Mouse (Mus musculus) stomach, postnatal 0 days (tissue): ENCODE measurements at regions not wholly inside any gene's neighbourhood (a gene's known extent, or its start where the extent isn't known, plus 50 kb on each side); places are given as distances from the start of the nearest gene placed in this dataset.

Experiments used
- ATAC-seq: fragments of 200-750 bp; cut with Nextera tagmentation; 2 replicates; pipeline ENCODE4 v1.8.0; 2017; ENCODE audit not compliant: low FRiP score, low TSS enrichment
- DNase-seq: peaks from one replicate; pipeline ENCODE4 v3.0.0-alpha.2; 2016; ENCODE audit warnings: low spot score
- H3K27ac ChIP-seq: fragments of 300-500 bp; sonication (generic); replicated peaks from 2 replicates; pipeline ENCODE4 v1.5.1; 2014; ENCODE audit warnings: mild to moderate bottlenecking, control low read depth
- H3K27me3 ChIP-seq: fragments of 300-500 bp; sonication (generic); 2 replicates; pipeline ENCODE4 v1.6.1; 2014; ENCODE audit warnings: low read length; ENCODE audit not compliant: control insufficient read depth, insufficient read depth
- H3K36me3 ChIP-seq: fragments of 300-500 bp; sonication (generic); 2 replicates; pipeline ENCODE4 v1.6.1; 2014; ENCODE audit warnings: low read length, mixed read lengths; ENCODE audit not compliant: control insufficient read depth, insufficient read depth
- H3K4me1 ChIP-seq: fragments of 300-500 bp; sonication (generic); replicated peaks from 2 replicates; pipeline ENCODE4 v1.6.1; 2014; ENCODE audit warnings: antibody characterized with exemption; ENCODE audit not compliant: control insufficient read depth, insufficient read depth
- H3K4me2 ChIP-seq: fragments of 300-500 bp; sonication (generic); replicated peaks from 2 replicates; pipeline ENCODE4 v1.6.1; 2014; ENCODE audit warnings: low read depth, mild to moderate bottlenecking, control low read depth, moderate library complexity
- H3K4me3 ChIP-seq: fragments of 300-500 bp; sonication (generic); 2 replicates; pipeline ENCODE4 v1.5.1; 2014; ENCODE audit warnings: low read depth, low read length, control low read depth
- H3K9ac ChIP-seq: fragments of 300-500 bp; sonication (generic); 2 replicates; pipeline ENCODE4 v1.6.1; 2014; ENCODE audit warnings: mild to moderate bottlenecking, low read length, control low read depth, mixed read lengths
- H3K9me3 ChIP-seq: fragments of 300-500 bp; sonication (generic); 2 replicates; pipeline ENCODE4 v1.6.1; 2016; ENCODE audit warnings: low read length; ENCODE audit not compliant: control insufficient read depth
- CTCF ChIP-seq: IDR thresholded peaks from 2 replicates; pipeline ENCODE4 v1.5.1; 2016; ENCODE audit warnings: antibody characterized with exemption, low read depth, mild to moderate bottlenecking, moderate library complexity
- EP300 ChIP-seq: optimal IDR thresholded peaks from 2 replicates; pipeline ENCODE3; 2016; ENCODE audit warnings: antibody characterized with exemption
- WGBS: fragments of 180-500 bp; shearing (Covaris S2); extraction: QIAGEN DNeasy Blood & Tissue Kit; methylation state at CpG from one replicate; pipeline ENCODE4 v1.1.7; 2014; 5-methylcytosine and 5-hydroxymethylcytosine counted together

GRCm38 (mm10) chr16:90652821-90653220 lies 74.4 kb downstream of the Mis18a start:
- Histone ChIP-seq H3K36me3 (no peaks in the 10 kb centered on the region), H3K27me3 (no peaks in the 10 kb centered on the region), H3K4me2 (no peak overlapping the region), H3K9ac (no peak overlapping the region), H3K27ac (no peak overlapping the region), H3K4me1 (no peaks in the 10 kb centered on the region), H3K4me3 (no peak overlapping the region), H3K9me3 (no peaks in the 10 kb centered on the region)
- TF ChIP-seq EP300 (no peak), CTCF (peak; percentile 27; the same call in 1 of the 2 replicates)
- WGBS = 70% methylated on average over 4 of the region's 4 CpGs
- DNase-seq (no peak), ATAC-seq (no peak)

GRCm38 (mm10) chr16:90648161-90648560 lies 79.0 kb downstream of the Mis18a start:
- Histone ChIP-seq H3K4me1 (no peaks in the 10 kb centered on the region), H3K4me3 (no peak overlapping the region), H3K27me3 (no peaks in the 10 kb centered on the region), H3K27ac (no peak overlapping the region), H3K9ac (no peak overlapping the region), H3K36me3 (no peaks in the 10 kb centered on the region), H3K9me3 (no peaks in the 10 kb centered on the region), H3K4me2 (no peak overlapping the region)
- ATAC-seq (no peak), DNase-seq (no peak)
- 65% methylated on average over 4 of the region's 4 CpGs for WGBS
- TF ChIP-seq CTCF (no peak), EP300 (no peak)

GRCm38 (mm10) chr16:90642671-90643070 lies 84.5 kb downstream of the Mis18a start:
- no peak overlapping the region for H3K4me2 ChIP-seq
- no peaks in the 10 kb centered on the region for H3K27me3 ChIP-seq
- no peak overlapping the region for H3K27ac ChIP-seq
- TF ChIP-seq CTCF (no peak), EP300 (no peak)
- no peak overlapping the region for H3K4me3 ChIP-seq
- no peak for DNase-seq
- no peaks in the 10 kb centered on the region for H3K4me1 ChIP-seq
- ATAC-seq = no peak
- H3K36me3 ChIP-seq = no peaks in the 10 kb centered on the region
- no peaks in the 10 kb centered on the region for H3K9me3 ChIP-seq
- 86% methylated on average over 6 of the region's 6 CpGs for WGBS
- no peak overlapping the region for H3K9ac ChIP-seq

GRCm38 (mm10) chr16:90635216-90635615 lies 92.0 kb downstream of the Mis18a start:
- Histone ChIP-seq H3K9ac (no peak overlapping the region), H3K4me3 (no peak overlapping the region), H3K27ac (no peak overlapping the region), H3K27me3 (no peaks in the 10 kb centered on the region), H3K4me1 (no peaks in the 10 kb centered on the region; the same call in 1 of the 2 replicates), H3K4me2 (no peak overlapping the region), H3K9me3 (no peaks in the 10 kb centered on the region), H3K36me3 (no peaks in the 10 kb centered on the region)
- ATAC-seq (no peak), DNase-seq (peak; percentile 23)
- TF ChIP-seq EP300 (no peak), CTCF (peak; percentile 58)
- WGBS = 37% methylated on average over 12 of the region's 12 CpGs

GRCm38 (mm10) chr16:90629976-90630375 lies 97.2 kb downstream of the Mis18a start:
- no peak for ATAC-seq

GRCm38 (mm10) chr16:90629121-90629930 lies 97.9 kb downstream of the Mis18a start:
- ATAC-seq (peak; percentile 25; the same call in 1 of the 2 replicates), DNase-seq (peak; percentile 12)
- Histone ChIP-seq H3K27ac (peak overlapping the region; percentile 75), H3K4me3 (no peak overlapping the region), H3K36me3 (no peaks in the 10 kb centered on the region), H3K4me1 (peaks cover 2% of the 10 kb centered on the region), H3K27me3 (no peaks in the 10 kb centered on the region), H3K9me3 (no peaks in the 10 kb centered on the region), H3K4me2 (0 out of 2 replicates have a peak overlapping the region, but pooled peaks have one; percentile 20), H3K9ac (no peak overlapping the region)
- TF ChIP-seq EP300 = no peak
- 32% methylated on average over 19 of the region's 19 CpGs for WGBS

More at GRCm38 (mm10) chr16:90629976-90630375, 97.2 kb downstream of the Mis18a start:
- peak; percentile 11 for DNase-seq
- Histone ChIP-seq H3K36me3 (no peaks in the 10 kb centered on the region), H3K9me3 (no peaks in the 10 kb centered on the region), H3K9ac (no peak overlapping the region), H3K4me3 (no peak overlapping the region), H3K27ac (peak overlapping the region; percentile 75), H3K4me1 (no peaks in the 10 kb centered on the region; the same call in none of the 2 replicates), H3K27me3 (no peaks in the 10 kb centered on the region), H3K4me2 (no peak overlapping the region)
- 31% methylated on average over 6 of the region's 6 CpGs for WGBS
- TF ChIP-seq EP300 (no peak), CTCF (no peak)
